Mouse (Mus musculus) CD8-positive naive resting alpha-beta T cell, adult 57 days (primary cell): ENCODE results near the gene Tbc1d8. TPM values are rescaled to one million over a fixed set of nuclear protein-coding genes. Genes with fewer than 3 reads are reported as not detected.

Experiments
- total RNA-seq: library from RNA; stranded (reverse); gene quantifications from one replicate; pipeline ENCODE4 v1.2.4, GENCODE M21; 2023

Gene Tbc1d8
- 2.8 TPM for total RNA-seq

DNA sequence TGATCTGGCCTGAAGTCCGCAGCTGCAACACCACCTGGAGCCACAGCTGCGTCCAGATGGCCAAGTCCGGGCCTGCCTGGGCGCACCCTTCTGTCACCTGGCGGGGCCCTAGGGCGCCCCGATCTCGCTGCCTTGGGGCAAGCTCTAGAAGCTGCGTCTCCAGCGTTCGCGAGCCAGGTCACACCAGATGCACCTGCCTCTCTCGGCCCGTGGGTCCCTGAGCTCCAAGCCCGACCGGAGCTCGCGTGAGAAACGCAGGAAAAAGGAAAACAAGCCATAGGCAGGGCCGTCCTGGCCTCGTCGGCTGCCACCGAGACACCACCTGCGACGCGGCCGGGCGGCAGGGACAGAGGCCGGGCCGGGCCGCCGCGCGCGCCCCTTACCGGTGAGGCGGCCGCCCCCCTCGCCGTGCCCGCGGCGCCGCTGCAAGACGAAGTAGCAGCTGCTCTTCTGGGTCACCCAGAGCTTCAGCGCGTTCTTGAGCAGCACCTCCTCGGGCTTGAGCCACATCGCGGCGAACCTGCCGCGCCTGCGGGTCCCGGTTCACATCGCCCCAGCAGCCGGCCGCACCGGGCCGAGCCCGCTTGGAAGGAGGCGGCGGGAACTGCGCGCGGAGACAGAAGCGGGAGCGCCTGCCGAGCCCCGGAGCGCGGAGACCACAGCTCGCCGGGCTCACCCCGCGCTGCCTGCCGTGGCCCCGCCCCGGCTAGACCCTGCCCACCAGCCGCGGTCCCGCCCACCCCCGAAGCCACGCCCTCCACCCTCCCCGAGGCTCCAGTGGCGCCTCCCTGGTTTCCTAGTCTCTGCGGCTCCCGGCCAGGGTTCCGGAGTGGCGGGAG lies at the start of gene Tbc1d8:
Tbc1d8 (minus strand) TSS at position 699 of the 839 bp plus-strand sequence.

DNA sequence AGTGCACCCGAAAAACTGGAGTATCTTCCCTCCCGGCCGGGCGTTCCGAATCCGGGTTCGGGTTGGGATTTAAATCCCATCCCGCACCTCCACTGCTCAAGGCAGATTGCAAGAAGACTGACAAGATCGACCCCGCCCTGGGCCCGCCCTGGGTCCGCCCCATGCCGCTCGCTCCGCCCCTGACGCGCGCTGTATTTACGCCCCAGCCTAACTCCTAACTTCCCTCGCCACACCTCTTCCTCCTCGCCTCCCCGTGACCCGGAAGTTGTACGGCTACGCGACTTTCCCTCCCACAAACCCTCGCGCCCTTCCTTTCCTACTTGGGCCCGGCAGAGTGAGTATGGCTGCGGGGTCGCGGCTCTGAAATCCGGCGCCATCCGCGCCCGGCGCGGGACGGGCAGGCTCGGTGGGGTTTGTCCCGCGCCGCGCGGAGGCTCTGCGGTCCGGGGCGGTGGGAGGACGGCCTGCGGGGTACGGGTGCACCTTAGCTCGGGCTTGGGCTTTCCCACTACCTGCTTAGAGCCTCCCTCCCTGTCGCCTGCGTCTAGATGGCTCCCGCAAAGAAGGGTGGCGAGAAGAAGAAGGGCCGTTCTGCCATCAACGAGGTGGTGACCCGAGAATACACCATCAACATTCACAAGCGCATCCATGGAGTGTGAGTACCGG lies 110.8 kb downstream of the Tbc1d8 start, which contains the start of gene Rpl31:
Rpl31 (plus strand) TSS at position 242 of the 666 bp plus-strand sequence.

Other genes with a start within 250 kb of the Tbc1d8 start
- 2,539 TPM for gene Rpl31, start 110.9 kb downstream of the Tbc1d8 start, total RNA-seq
- 26.1 TPM for gene Cnot11, start 56.2 kb upstream of the Tbc1d8 start, total RNA-seq
- gene Rnf149, start 98.7 kb upstream of the Tbc1d8 start, total RNA-seq = 31.4 TPM
- not detected for gene Creg2, start 172.7 kb upstream of the Tbc1d8 start, total RNA-seq
- not detected for gene Rfx8, start 242.2 kb upstream of the Tbc1d8 start, total RNA-seq